Mouse (Mus musculus): ENCODE data around the gene Gucy2d. TPM values are rescaled to one million over a fixed set of nuclear protein-coding genes. Genes with fewer than 3 reads are reported as not detected.

Gucy2d gene
- total and polyA plus RNA-seq, 3 experiments = not detected

- no peak for TF ChIP-seq HCFC1 (IDR thresholded peaks at IDR 0.05; ENCODE audit: low read depth, low read length)
- no peak for TF ChIP-seq MYC (IDR thresholded peaks at IDR 0.05; ENCODE audit: low read depth, low read length)
- no peak for TF ChIP-seq CHD2 (IDR thresholded peaks at IDR 0.05; ENCODE audit: low read length)
- TF ChIP-seq KAT2A (conservative IDR thresholded peaks at IDR 0.05; ENCODE audit: low read depth, low read length) = no peak
- no peak for TF ChIP-seq USF1 (IDR thresholded peaks at IDR 0.05; ENCODE audit: low read depth, low read length)
- TF ChIP-seq MYB (IDR thresholded peaks at IDR 0.05; ENCODE audit: low read depth, low read length) = no peak
- TF ChIP-seq GABPA (IDR thresholded peaks at IDR 0.05; ENCODE audit: low read depth, low read length) = no peak
- no peak for TF ChIP-seq ZNF384 (IDR thresholded peaks at IDR 0.05; ENCODE audit: low read depth, low read length)
- TF ChIP-seq USF2 (IDR thresholded peaks at IDR 0.05; ENCODE audit: borderline replicate concordance in 1 of 2, insufficient read depth in 1 of 2, low read depth in 1 of 2, low read length in 2 of 2) = no peak
- no peak for TF ChIP-seq TBP (IDR thresholded peaks at IDR 0.05; ENCODE audit: low read depth, low read length)
- no peak for TF ChIP-seq MEF2A (IDR thresholded peaks at IDR 0.05; ENCODE audit: extremely low read depth, insufficient replicate concordance, low read depth, low read length, poor library complexity, severe bottlenecking)
- no peak for TF ChIP-seq MAZ (IDR thresholded peaks at IDR 0.05; ENCODE audit: low read depth, low read length)
- no peak for TF ChIP-seq CHD1 (IDR thresholded peaks at IDR 0.05; ENCODE audit: low read depth, low read length)
- TF ChIP-seq NRF1 (IDR thresholded peaks at IDR 0.05; ENCODE audit: insufficient read depth, low read depth, low read length, poor library complexity, severe bottlenecking) = no peak
- no peak for TF ChIP-seq RCOR1 (IDR thresholded peaks at IDR 0.05; ENCODE audit: low read depth, low read length)
- no peak for TF ChIP-seq BHLHE40 (IDR thresholded peaks at IDR 0.05; ENCODE audit: borderline replicate concordance, low read depth, low read length)
- H3K79me2 ChIP-seq (ENCODE audit: control insufficient read depth, insufficient read depth, low read length, poor library complexity) = no peaks in the 10 kb centered on the region
- H3K9ac ChIP-seq (ENCODE audit: control insufficient read depth, low read depth, low read length, poor library complexity, severe bottlenecking) = no peak overlapping the region
- no peak for DNase-seq (ENCODE audit: low read depth, low spot score)
- H3K4me1 ChIP-seq (ENCODE audit: control insufficient read depth in 1 of 2, insufficient read depth in 2 of 2, low read length in 2 of 2) = no peaks in the 10 kb centered on the region
- H3K4me3 ChIP-seq (ENCODE audit: control insufficient read depth in 1 of 2, insufficient read depth in 1 of 2, low read depth in 2 of 2, low read length in 2 of 2) = no peak overlapping the region
- no peak overlapping the region for H3K27ac ChIP-seq (ENCODE audit: control insufficient read depth, low read depth, low read length)
- no peaks in the 10 kb centered on the region for H3K9me3 ChIP-seq (replicated peaks; ENCODE audit: insufficient read depth, low read length)
- no peaks in the 10 kb centered on the region for H3K36me3 ChIP-seq (ENCODE audit: control insufficient read depth in 1 of 2, insufficient read depth in 2 of 2, low read length in 2 of 2)
- no peaks in the 10 kb centered on the region for H3K27me3 ChIP-seq (ENCODE audit: control insufficient read depth in 1 of 2, insufficient read depth in 2 of 2, low read length in 2 of 2)
Measured at GRCm38 (mm10) chr7:98481861-98482260, 41.6 kb downstream of the Gucy2d start.

- no peak overlapping the region for H3K9ac ChIP-seq (ENCODE audit: control insufficient read depth, low read depth, low read length, poor library complexity, severe bottlenecking)
- H3K79me2 ChIP-seq (ENCODE audit: control insufficient read depth, insufficient read depth, low read length, poor library complexity) = no peaks in the 10 kb centered on the region
- H3K9me3 ChIP-seq (replicated peaks; ENCODE audit: insufficient read depth, low read length) = no peaks in the 10 kb centered on the region
- H3K4me3 ChIP-seq (ENCODE audit: control insufficient read depth in 1 of 2, insufficient read depth in 1 of 2, low read depth in 2 of 2, low read length in 2 of 2) = no peak overlapping the region
- no peaks in the 10 kb centered on the region for H3K27me3 ChIP-seq (ENCODE audit: control insufficient read depth in 1 of 2, insufficient read depth in 2 of 2, low read length in 2 of 2)
- no peaks in the 10 kb centered on the region for H3K4me1 ChIP-seq (ENCODE audit: control insufficient read depth in 1 of 2, insufficient read depth in 2 of 2, low read length in 2 of 2)
- no peak overlapping the region for H3K27ac ChIP-seq (ENCODE audit: control insufficient read depth, low read depth, low read length)
- no peak for TF ChIP-seq USF1 (IDR thresholded peaks at IDR 0.05; ENCODE audit: low read depth, low read length)
- TF ChIP-seq RCOR1 (IDR thresholded peaks at IDR 0.05; ENCODE audit: low read depth, low read length) = no peak
- TF ChIP-seq GABPA (IDR thresholded peaks at IDR 0.05; ENCODE audit: low read depth, low read length) = no peak
- TF ChIP-seq E2F4 (IDR thresholded peaks at IDR 0.05; ENCODE audit: borderline replicate concordance, low read depth, low read length) = no peak
- TF ChIP-seq ZMIZ1 (IDR thresholded peaks at IDR 0.05; ENCODE audit: low read depth, low read length) = no peak
- TF ChIP-seq ZC3H11A (IDR thresholded peaks at IDR 0.05; ENCODE audit: low read depth, low read length) = no peak
- TF ChIP-seq TBP (IDR thresholded peaks at IDR 0.05; ENCODE audit: low read depth, low read length) = no peak
- no peak for TF ChIP-seq POLR2AphosphoS2 (IDR thresholded peaks at IDR 0.05; ENCODE audit: low read length)
- TF ChIP-seq MEF2A (IDR thresholded peaks at IDR 0.05; ENCODE audit: extremely low read depth, insufficient replicate concordance, low read depth, low read length, poor library complexity, severe bottlenecking) = no peak
- TF ChIP-seq CHD1 (IDR thresholded peaks at IDR 0.05; ENCODE audit: low read depth, low read length) = no peak
- TF ChIP-seq MAX (IDR thresholded peaks at IDR 0.05; ENCODE audit: low read length) = no peak
- TF ChIP-seq MYC (IDR thresholded peaks at IDR 0.05; ENCODE audit: low read depth, low read length) = no peak
- no peak for TF ChIP-seq CHD2 (IDR thresholded peaks at IDR 0.05; ENCODE audit: low read length)
- TF ChIP-seq GATA1 (IDR thresholded peaks at IDR 0.05; ENCODE audit: low read depth, low read length) = no peak
- TF ChIP-seq HCFC1 (IDR thresholded peaks at IDR 0.05; ENCODE audit: low read depth, low read length) = no peak
- no peak for TF ChIP-seq NRF1 (IDR thresholded peaks at IDR 0.05; ENCODE audit: insufficient read depth, low read depth, low read length, poor library complexity, severe bottlenecking)
- TF ChIP-seq MYB (IDR thresholded peaks at IDR 0.05; ENCODE audit: low read depth, low read length) = no peak
- H3K36me3 ChIP-seq (ENCODE audit: control insufficient read depth in 1 of 2, insufficient read depth in 2 of 2, low read length in 2 of 2) = no peaks in the 10 kb centered on the region
- DNase-seq (ENCODE audit: low read depth, low spot score) = no peak
Measured at GRCm38 (mm10) chr7:98482551-98483267, 42.5 kb downstream of the Gucy2d start.
